ENCODE assay signal across 29 mouse cellular contexts in the genomic region with DNA sequence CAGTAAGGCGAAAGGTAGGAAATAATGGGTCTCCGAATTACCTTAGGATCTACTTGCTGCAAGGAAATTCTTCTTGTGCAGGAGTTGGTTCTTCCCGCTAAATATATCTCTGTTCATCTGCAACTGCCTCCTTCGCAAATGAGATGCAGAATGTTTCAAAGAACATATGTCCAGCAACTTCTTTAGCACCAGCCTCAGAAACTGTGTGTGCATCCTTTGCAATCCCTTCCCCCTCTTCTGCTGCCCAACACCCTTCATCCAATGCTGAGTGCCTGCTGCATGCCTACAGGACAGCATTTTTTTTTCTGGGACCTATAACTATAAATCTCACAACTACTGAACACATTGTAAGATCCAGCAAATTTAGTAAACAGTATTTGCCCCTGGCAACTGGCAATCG.
DNase-seq lines count a peak whose midpoint lies in the region; ATAC-seq and TF ChIP-seq lines count a peak whose summit lies in the region.
"Had no signal": no experiment of that assay in that cellular context is flagged by ENCODE, and none has a peak within 500 bp of the region (broad histone marks: within the 10 kb centered on the region; RNA-seq: fewer than 3 reads in every experiment).

No protein-coding gene starts in this region.

- H3K4me3 ChIP-seq in left cerebral cortex, adult 2 months: no peak overlapping the region
- H3K4me3 ChIP-seq: embryonic facial prominence, embryonic 12.5 days; heart, adult 2 months; heart, embryonic 12.5 days; hindbrain, embryonic 13.5 days; limb, embryonic 13.5 days; lung, embryonic 15.5 days; midbrain, embryonic 12.5 days; myocyte; neural tube, embryonic 12.5 days had no signal

- intact Hi-C loops in left cerebral cortex, adult 2 months (cut with DNase I): loop anchor here (5.0 kb wide), 1 partner anchor 74 kb away; no protein-coding TSS in a partner anchor

- peak; percentile 29 to 69 for DNase-seq in frontal cortex, postnatal 36 days (ENCODE audit: low spot score in 2 of 2)
- no peak for DNase-seq in frontal cortex, postnatal 10 days (ENCODE audit: low spot score in 2 of 2)
- peak; percentile 81 for DNase-seq in brain, adult 2 months (ENCODE audit: low read depth, low spot score)
- no peak for DNase-seq in left cerebral cortex, adult 2 months (ENCODE audit: extremely low spot score in 1 of 2, low spot score in 2 of 2)
- peak; percentile 31 to 62 for DNase-seq in right cerebral cortex, postnatal 10 days (ENCODE audit: low spot score in 2 of 2)
- no peak for DNase-seq in lung, postnatal 4 days
- no peak for DNase-seq in T-cell, adult 2 months (ENCODE audit: low spot score)
- DNase-seq: cerebellum, adult 11-12 months; cerebellum, adult 9-11 months; embryo, embryonic 11 days; gastrocnemius, postnatal 36 days; heart, adult 2 months; heart, postnatal 4 days; kidney, adult 8-10 months; kidney, postnatal 4 days; thymus, postnatal 25 days had no signal

- ATAC-seq in activated CD4-positive, CD25-positive, alpha-beta regulatory T cell, adult 4 months: no peak
- ATAC-seq: forebrain, embryonic 14.5 days; intestine, embryonic 16.5 days; Patski had no signal

- peak overlapping the region; percentile 44; the same call in 1 of the 2 replicates for H3K27ac ChIP-seq in left cerebral cortex, adult 2 months
- H3K27ac ChIP-seq: embryonic facial prominence, embryonic 12.5 days; heart, adult 2 months; hindbrain, embryonic 13.5 days; kidney, postnatal 0 days; limb, embryonic 13.5 days; lung, embryonic 15.5 days; midbrain, embryonic 12.5 days; neural tube, embryonic 12.5 days had no signal

- no peak for TF ChIP-seq CTCF in left cerebral cortex, adult 2 months (IDR thresholded peaks at IDR 0.05)

Comparison
In these comparisons a context has a peak if more than half of its experiments do, and no peak if none do; other contexts are left out.
1. DNase-seq: peak in frontal cortex, postnatal 36 days (2 of 2), brain, adult 2 months (single experiment) and right cerebral cortex, postnatal 10 days (2 of 2); none in frontal cortex, postnatal 10 days (0 of 2), left cerebral cortex, adult 2 months (0 of 2), lung, postnatal 4 days (0 of 2) and T-cell, adult 2 months (single experiment).